Mouse (Mus musculus) hematopoietic multipotent progenitor cell, adult 10-12 weeks (in vitro differentiated cells): Measurements from ENCODE around the gene Vmn1r63. TPM values are rescaled to one million over a fixed set of nuclear protein-coding genes. Genes with fewer than 3 reads are reported as not detected.

Experiments
- polyA plus RNA-seq: library from polyadenylated mRNA; stranded (reverse); fragments of >175 nt; gene quantifications from 2 replicates; pipeline ENCODE4 v1.2.3, GENCODE M21; 2012; ENCODE audit warnings: low replicate concordance

Gene Vmn1r63
- not detected in 2 replicates for polyA plus RNA-seq

GRCm38 (mm10) chr7:5805345-5805744 is at the start of gene Vmn1r63:
TSS of gene Vmn1r63 (minus strand) at chr7:5805445.

Other genes with a start within 250 kb of the Vmn1r63 start
- not detected in 2 replicates for gene Vmn1r61, start 192.2 kb downstream of the Vmn1r63 start, polyA plus RNA-seq
- gene Vmn1r62, start 131.8 kb downstream of the Vmn1r63 start, polyA plus RNA-seq, result not detected in 2 replicates
- not detected in 2 replicates for gene Vmn1r64, start 79.1 kb upstream of the Vmn1r63 start, polyA plus RNA-seq
- gene Vmn1r65, start 205.6 kb upstream of the Vmn1r63 start, polyA plus RNA-seq, result not detected in 2 replicates
- not detected in 2 replicates for gene Nlrp4c, start 239.7 kb upstream of the Vmn1r63 start, polyA plus RNA-seq